Mouse (Mus musculus): Measurements from ENCODE around the gene Fbxw4.

DNA sequence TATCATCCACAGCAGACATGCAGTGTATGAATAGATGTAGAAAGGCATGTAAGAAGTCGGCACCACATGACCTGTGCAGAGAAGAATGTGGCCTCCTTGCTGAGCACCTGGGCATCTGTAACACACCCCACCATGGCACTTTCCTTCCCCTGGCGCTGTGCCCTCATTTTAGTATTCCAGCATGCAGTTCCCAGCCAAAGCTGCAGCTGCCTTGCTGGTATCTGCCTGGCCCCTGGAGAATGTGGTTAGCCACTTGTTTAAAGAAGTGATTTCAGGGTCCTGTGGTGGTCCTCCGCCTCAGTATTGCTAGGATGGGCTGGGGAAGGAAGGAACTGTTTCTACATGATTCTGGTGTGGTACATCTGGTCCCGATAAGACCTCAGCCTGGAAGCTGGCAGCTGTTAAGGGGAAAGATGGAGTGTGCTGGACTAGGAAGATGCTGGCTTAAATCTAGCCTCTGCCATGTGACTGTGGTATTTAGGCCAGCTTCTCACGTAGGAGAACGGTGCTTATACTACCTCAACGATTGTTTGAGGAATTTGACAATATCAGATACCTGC lies 85.7 kb downstream of the Fbxw4 start:
- TF ChIP-seq CTCF (IDR thresholded peaks at IDR 0.05; ENCODE audit: low read depth) (no peak), EP300 (IDR thresholded peaks at IDR 0.05; ENCODE audit: low read depth) (no peak)
